Mouse (Mus musculus) midbrain, embryonic 15.5 days (tissue): Measurements from ENCODE around the gene Lurap1l. TPM values are rescaled to one million over a fixed set of nuclear protein-coding genes. Genes with fewer than 3 reads are reported as not detected.

Experiments used
- ATAC-seq: fragments of 200-750 bp; cut with Nextera tagmentation; replicated peaks from 2 replicates; pipeline ENCODE4 v1.8.0; 2017; ENCODE audit warnings: moderate TSS enrichment
- H3K27ac ChIP-seq: fragments of 300-500 bp; sonication (generic); 2 replicates; pipeline ENCODE4 v1.5.1; 2015; ENCODE audit warnings: mild to moderate bottlenecking, inconsistent platforms
- H3K27me3 ChIP-seq: fragments of 300-500 bp; sonication (generic); replicated peaks from 2 replicates; pipeline ENCODE4 v1.6.1; 2015; ENCODE audit warnings: inconsistent platforms
- H3K36me3 ChIP-seq: fragments of 300-500 bp; sonication (generic); replicated peaks from 2 replicates; pipeline ENCODE4 v1.6.1; 2015; ENCODE audit warnings: inconsistent platforms
- H3K4me1 ChIP-seq: fragments of 300-500 bp; sonication (generic); 2 replicates; pipeline ENCODE4 v1.6.1; 2015; ENCODE audit warnings: inconsistent platforms
- H3K4me2 ChIP-seq: fragments of 300-500 bp; sonication (generic); 2 replicates; pipeline ENCODE4 v1.6.1; 2015; ENCODE audit warnings: inconsistent platforms, mild to moderate bottlenecking, moderate library complexity
- H3K4me3 ChIP-seq: fragments of 300-500 bp; sonication (generic); 2 replicates; pipeline ENCODE4 v1.5.1; 2015; ENCODE audit warnings: mild to moderate bottlenecking, inconsistent platforms
- H3K9ac ChIP-seq: fragments of 300-500 bp; sonication (generic); 2 replicates; pipeline ENCODE4 v1.6.1; 2015; ENCODE audit warnings: mild to moderate bottlenecking, inconsistent platforms
- H3K9me3 ChIP-seq: fragments of 300-500 bp; sonication (generic); 2 replicates; pipeline ENCODE4 v1.6.1; 2016; ENCODE audit warnings: inconsistent platforms
- WGBS: fragments of 180-500 bp; shearing (Covaris S2); methylation state at CpG from one replicate; pipeline ENCODE4 v1.1.7; 2015; ENCODE audit warnings: mixed read lengths; 5-methylcytosine and 5-hydroxymethylcytosine counted together
- microRNA-seq: library from miRNA; unstranded; fragments of <30 nt; microRNA quantifications from one replicate; pipeline ENCODE4, GENCODE M21; 2016
- polyA plus RNA-seq: library from polyadenylated mRNA; unstranded; fragments of >200 nt; fragmentation: Nextera tagmentation; extraction: Ambion mirVana; gene quantifications from 2 replicates; pipeline ENCODE4 v1.2.1, GENCODE M21; 2015

Lurap1l gene
- polyA plus RNA-seq, 1 experiment from 2014 or later, result 9.2 TPM

DNA sequence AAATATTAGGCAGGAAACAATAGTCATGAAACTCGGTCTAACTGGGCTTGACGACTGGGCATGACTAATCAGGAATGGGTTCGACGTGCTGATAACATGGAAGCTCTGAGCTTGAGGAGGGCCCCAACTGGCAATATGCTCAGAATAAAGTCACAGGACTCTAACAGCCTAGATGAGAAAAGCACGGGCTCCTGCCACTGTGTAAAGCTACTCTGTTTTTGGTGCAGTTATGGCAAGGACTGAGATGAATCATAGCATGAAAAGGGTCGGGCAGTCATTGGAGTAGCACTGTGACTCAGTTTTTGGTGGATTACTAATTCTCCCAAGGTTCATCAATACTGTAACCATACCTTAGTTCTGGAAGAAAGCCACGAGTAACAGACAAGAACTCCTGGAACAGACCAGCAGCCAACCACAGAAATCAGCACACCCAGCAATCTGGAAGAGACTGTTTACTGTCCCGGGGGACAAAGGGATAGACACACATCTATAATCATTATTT lies 39.9 kb downstream of the Lurap1l start:
- Histone ChIP-seq H3K27me3 (no peaks in the 10 kb centered on the region), H3K4me2 (no peak overlapping the region), H3K9me3 (no peaks in the 10 kb centered on the region), H3K9ac (no peak overlapping the region), H3K36me3 (no peaks in the 10 kb centered on the region), H3K4me3 (no peak overlapping the region), H3K4me1 (no peaks in the 10 kb centered on the region), H3K27ac (no peak overlapping the region)
- no peak for ATAC-seq
- 80% methylated on average over 8 of the region's 8 CpGs for whole genome bisulfite sequencing

DNA sequence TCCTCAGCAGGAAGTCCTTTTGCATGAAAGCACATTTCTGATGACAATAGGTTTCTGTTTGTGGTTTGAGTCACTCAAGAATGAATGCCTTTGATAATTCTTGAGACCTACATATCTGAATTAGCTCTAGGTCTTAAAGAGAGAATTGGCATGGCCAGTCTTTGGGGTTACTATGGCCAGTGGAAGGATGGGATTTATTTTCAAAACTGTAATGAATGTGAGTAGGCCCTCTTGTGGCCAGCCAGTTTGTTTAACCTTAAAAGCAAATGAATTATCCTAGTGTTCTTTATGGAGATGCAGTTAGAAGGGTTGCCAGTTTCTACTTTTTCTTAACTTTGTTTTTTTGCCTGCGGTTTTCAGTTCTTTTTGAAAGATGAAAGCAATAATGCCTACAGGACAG lies 42.2 kb downstream of the Lurap1l start:
- no peak for ATAC-seq
- Histone ChIP-seq H3K27me3 (no peaks in the 10 kb centered on the region), H3K9ac (no peak overlapping the region), H3K9me3 (no peaks in the 10 kb centered on the region), H3K4me1 (no peaks in the 10 kb centered on the region), H3K4me2 (no peak overlapping the region), H3K4me3 (no peak overlapping the region), H3K27ac (no peak overlapping the region), H3K36me3 (no peaks in the 10 kb centered on the region)
- WGBS, result 90% methylated on average over 1 of the region's 1 CpGs

DNA sequence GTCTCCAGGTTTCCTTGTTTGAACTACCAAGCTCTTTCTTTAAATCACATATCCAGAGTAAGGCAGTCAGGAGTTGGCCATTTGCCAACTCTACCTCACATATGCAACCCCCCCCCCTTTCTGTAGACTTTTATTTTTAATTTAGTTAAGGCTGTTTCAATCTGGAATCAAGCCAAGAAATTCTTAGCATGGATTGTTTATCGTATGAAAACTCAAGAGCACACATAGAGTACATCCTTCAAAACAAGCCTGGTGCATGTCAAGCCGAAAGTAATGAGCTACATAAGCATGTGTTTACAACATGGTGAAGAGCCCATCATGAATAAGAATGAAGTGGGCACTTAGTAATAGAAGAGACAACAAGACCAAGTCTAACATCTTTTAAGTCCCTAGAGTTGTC lies 45.5 kb downstream of the Lurap1l start:
- ATAC-seq, result no peak
- Histone ChIP-seq H3K27me3 (no peaks in the 10 kb centered on the region), H3K36me3 (no peaks in the 10 kb centered on the region), H3K9me3 (no peaks in the 10 kb centered on the region), H3K27ac (no peak overlapping the region), H3K9ac (no peak overlapping the region), H3K4me2 (no peak overlapping the region), H3K4me1 (no peaks in the 10 kb centered on the region), H3K4me3 (no peak overlapping the region)
- WGBS, result 74% methylated on average over 2 of the region's 2 CpGs

DNA sequence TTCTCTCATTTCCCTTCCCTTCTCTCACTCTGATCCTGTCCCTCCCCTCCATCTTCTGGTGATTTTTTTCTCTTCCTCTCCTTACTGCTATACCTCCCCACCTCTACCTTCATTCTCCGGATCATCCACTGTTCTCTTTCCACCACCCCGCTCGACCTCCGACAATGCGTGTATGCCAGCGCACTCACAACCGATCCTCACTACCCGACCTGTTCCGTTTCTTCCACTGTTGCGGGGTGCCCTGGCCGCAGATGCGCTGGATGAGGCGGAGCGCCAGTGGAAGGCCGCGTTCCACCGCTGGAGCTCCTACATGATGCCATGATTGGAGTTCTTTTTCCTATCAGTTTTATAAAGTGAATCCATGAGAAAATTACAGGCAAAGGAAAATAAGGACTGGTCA lies 57.1 kb downstream of the Lurap1l start:
- H3K9me3 ChIP-seq, result no peaks in the 10 kb centered on the region
- H3K27ac ChIP-seq, result no peak overlapping the region
- no peaks in the 10 kb centered on the region for H3K36me3 ChIP-seq
- no peak overlapping the region for H3K9ac ChIP-seq
- H3K4me3 ChIP-seq, result no peak overlapping the region
- WGBS, result 94% methylated on average over 17 of the region's 17 CpGs
- no peak for ATAC-seq
- no peak overlapping the region for H3K4me2 ChIP-seq
- no peaks in the 10 kb centered on the region for H3K27me3 ChIP-seq
- H3K4me1 ChIP-seq, result no peaks in the 10 kb centered on the region

DNA sequence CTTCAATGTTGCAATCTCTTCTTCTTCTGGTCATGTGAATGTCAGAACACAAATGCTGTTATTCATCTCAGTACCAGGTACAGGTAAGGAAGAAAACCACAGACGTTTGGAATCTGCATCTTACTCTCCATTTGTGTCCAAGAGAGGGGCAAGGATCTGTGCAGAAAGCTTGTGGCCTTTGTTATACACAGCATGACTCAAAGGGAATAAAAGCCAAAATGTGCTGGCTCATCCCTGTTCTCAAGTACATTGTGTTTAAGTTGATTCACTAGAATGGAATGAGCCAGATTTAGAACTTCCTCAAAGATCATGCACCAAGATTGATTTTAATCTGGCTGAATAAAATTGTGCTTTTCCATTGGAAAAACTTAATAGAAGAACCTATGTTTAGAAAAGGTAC lies 61.4 kb downstream of the Lurap1l start:
- ATAC-seq, result no peak
- WGBS, result 14% methylated on average over 1 of the region's 1 CpGs
- no peaks in the 10 kb centered on the region for H3K27me3 ChIP-seq
- H3K27ac ChIP-seq, result no peak overlapping the region
- no peak overlapping the region for H3K4me2 ChIP-seq
- H3K4me1 ChIP-seq, result no peaks in the 10 kb centered on the region
- H3K9ac ChIP-seq, result no peak overlapping the region
- H3K4me3 ChIP-seq, result no peak overlapping the region
- no peaks in the 10 kb centered on the region for H3K36me3 ChIP-seq
- H3K9me3 ChIP-seq, result no peaks in the 10 kb centered on the region

DNA sequence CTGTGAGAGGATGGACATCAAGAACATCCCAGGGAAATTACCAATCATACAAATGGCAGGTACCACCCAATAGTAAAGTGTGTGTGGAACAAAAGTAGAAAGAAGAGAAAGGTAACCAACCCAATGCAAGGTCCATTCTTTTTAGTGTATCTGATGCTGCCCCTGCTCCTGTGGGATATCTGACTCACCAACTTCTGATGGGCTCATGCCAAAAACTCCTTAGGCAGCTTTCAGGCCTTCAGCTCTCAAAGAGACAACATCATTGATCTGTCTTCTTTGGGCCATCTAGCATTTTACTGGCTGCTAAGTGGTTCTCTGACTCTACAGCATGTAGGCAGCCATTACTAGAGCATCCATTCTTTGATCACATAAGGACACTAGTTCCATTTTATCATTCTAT lies 63.5 kb downstream of the Lurap1l start:
- Histone ChIP-seq H3K36me3 (no peaks in the 10 kb centered on the region), H3K9me3 (no peaks in the 10 kb centered on the region), H3K9ac (no peak overlapping the region), H3K4me1 (no peaks in the 10 kb centered on the region), H3K27ac (no peak overlapping the region), H3K4me2 (no peak overlapping the region), H3K27me3 (no peaks in the 10 kb centered on the region), H3K4me3 (no peak overlapping the region)
- no peak for ATAC-seq

DNA sequence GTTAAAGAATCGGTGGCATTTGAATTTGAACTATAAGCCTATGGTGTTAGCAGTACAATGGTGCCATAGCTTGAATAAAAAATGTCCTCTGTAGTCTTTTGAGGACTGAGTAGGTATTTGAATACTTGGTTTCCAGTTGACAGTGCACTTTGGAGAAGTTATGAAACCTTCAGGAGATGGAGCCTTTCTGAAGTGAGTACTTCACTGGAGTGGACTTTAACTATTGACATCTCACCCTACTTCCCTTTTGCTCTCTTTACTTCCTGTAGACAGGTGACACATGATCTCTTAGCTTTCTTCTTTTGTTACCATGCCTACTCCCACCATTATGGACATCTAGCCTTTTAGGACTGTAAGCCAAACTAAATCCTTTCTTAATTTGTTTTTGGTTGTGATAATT lies 80.4 kb downstream of the Lurap1l start:
- WGBS, result 79% methylated on average over 1 of the region's 1 CpGs
- no peaks in the 10 kb centered on the region for H3K4me1 ChIP-seq

DNA sequence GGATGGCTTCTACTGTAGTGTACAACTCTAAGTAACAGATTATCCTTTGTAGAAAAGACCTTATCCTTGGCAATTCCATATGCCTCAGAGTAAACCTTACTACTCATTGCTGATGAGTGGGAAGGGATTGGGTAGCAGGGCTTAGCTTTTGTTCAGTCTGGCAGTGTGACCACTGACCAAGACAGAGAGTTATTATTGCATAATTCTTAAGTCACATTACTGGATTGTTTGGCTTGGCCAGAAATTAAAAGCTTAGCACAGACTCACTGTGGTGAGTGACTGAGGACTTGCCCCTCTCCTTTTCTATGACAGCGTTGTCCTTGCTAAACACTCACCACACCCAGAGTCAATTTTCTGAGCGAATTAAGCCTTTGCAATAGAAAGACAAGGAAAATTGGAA lies 93.1 kb downstream of the Lurap1l start:
- no peaks in the 10 kb centered on the region for H3K9me3 ChIP-seq
- H3K4me2 ChIP-seq, result no peak overlapping the region
- H3K4me1 ChIP-seq, result no peaks in the 10 kb centered on the region
- H3K9ac ChIP-seq, result no peak overlapping the region
- H3K27ac ChIP-seq, result no peak overlapping the region
- H3K36me3 ChIP-seq, result no peaks in the 10 kb centered on the region
- no peak for ATAC-seq
- WGBS, result 97% methylated on average over 2 of the region's 2 CpGs
- H3K4me3 ChIP-seq, result no peak overlapping the region
- H3K27me3 ChIP-seq, result no peaks in the 10 kb centered on the region

More for the DNA sequence above, 80.4 kb downstream of the Lurap1l start:
- H3K9me3 ChIP-seq, result no peaks in the 10 kb centered on the region
- H3K4me2 ChIP-seq, result no peak overlapping the region
- no peak overlapping the region for H3K9ac ChIP-seq
- no peaks in the 10 kb centered on the region for H3K27me3 ChIP-seq
- H3K4me3 ChIP-seq, result no peak overlapping the region
- no peak overlapping the region for H3K27ac ChIP-seq
- no peak for ATAC-seq
- no peaks in the 10 kb centered on the region for H3K36me3 ChIP-seq

Small RNA genes within 50 kb of the gene (microRNA-seq; reads per million reads assigned to microRNA genes)
- gene Gm27452, result not detected

Other genes starting within 250 kb of the Lurap1l start
- 0.14 and 0.21 TPM in 2 replicates for gene Tyrp1, start 76.5 kb upstream of the Lurap1l start, polyA plus RNA-seq